Mouse (Mus musculus): ENCODE data around the gene Ripor1. TPM values are rescaled to one million over a fixed set of nuclear protein-coding genes. Genes with fewer than 3 reads are reported as not detected.

Ripor1 gene
- total and polyA plus RNA-seq, 3 experiments: 0.24 to 7.2 (median 1.7) TPM

GRCm38 (mm10) chr8:105621841-105622240, 16.8 kb downstream of the Ripor1 start:
- H3K27me3 ChIP-seq (replicated peaks): no peaks in the 10 kb centered on the region
- no peak for TF ChIP-seq POLR2A (IDR thresholded peaks at IDR 0.05; ENCODE audit: low read depth, low read length)
- no peak for TF ChIP-seq NRF1 (IDR thresholded peaks at IDR 0.05; ENCODE audit: low read depth, low read length)
- TF ChIP-seq JUN (IDR thresholded peaks at IDR 0.05; ENCODE audit: insufficient read depth, low read depth, low read length): no peak
- 0 out of 2 replicates have a peak, but pooled peaks have one; percentile 3 for TF ChIP-seq UBTF (IDR thresholded peaks at IDR 0.05; ENCODE audit: low read depth, low read length)
- no peak for TF ChIP-seq IRF4 (IDR thresholded peaks at IDR 0.05; ENCODE audit: low read depth, low read length)
- no peaks in the 10 kb centered on the region for H3K9me3 ChIP-seq (replicated peaks; ENCODE audit: low read length)
- in situ Hi-C loops (cut with MboI; ENCODE audit: low pct_ligation_motif_present, low pct_unique_long_range_greater_than_20kb, low sequenced_read_pairs): no loop called here
- H3K4me1 ChIP-seq (ENCODE audit: control insufficient read depth in 1 of 2, insufficient read depth in 2 of 2): peaks cover 9 to 52% of the 10 kb centered on the region in 2 experiments
- H3K4me2 ChIP-seq (ENCODE audit: insufficient read depth, low read depth, poor library complexity, severe bottlenecking): no peak overlapping the region
- no peak overlapping the region for H3K4me3 ChIP-seq (replicated peaks in 1 of 3; ENCODE audit: low read depth in 2 of 3, low read length in 2 of 3, poor library complexity in 1 of 3)
- dilution Hi-C loops (cut with MboI; ENCODE audit: extremely low pct_ligation_motif_present, extremely low pct_unique_long_range_greater_than_20kb, low sequenced_read_pairs): no loop called here
- H3K9ac ChIP-seq (ENCODE audit: insufficient read depth, low read depth): no peak overlapping the region
- DNase-seq (ENCODE audit: extremely low read depth): no peak
- no peak overlapping the region; the same call in 1 of the 2 replicates for H3K27ac ChIP-seq (ENCODE audit: insufficient read depth, low read depth)
- H3K36me3 ChIP-seq (replicated peaks in 1 of 2; ENCODE audit: control insufficient read depth in 1 of 2, insufficient read depth in 1 of 2, low read length in 1 of 2): peaks cover 21 to 49% of the 10 kb centered on the region in 2 experiments
- H3K79me2 ChIP-seq (replicated peaks; ENCODE audit: control insufficient read depth, extremely low read depth, insufficient read depth, poor library complexity, severe bottlenecking): no peaks in the 10 kb centered on the region

GRCm38 (mm10) chr8:105622421-105622920, 17.4 kb downstream of the Ripor1 start:
- Histone ChIP-seq H3K9ac (ENCODE audit: insufficient read depth, low read depth) (peak overlapping the region; percentile 72), H3K9me3 (replicated peaks; ENCODE audit: low read length) (no peaks in the 10 kb centered on the region), H3K4me1 (ENCODE audit: control insufficient read depth in 1 of 2, insufficient read depth in 2 of 2) (peaks cover 9 to 58% of the 10 kb centered on the region in 2 experiments), H3K27ac (ENCODE audit: insufficient read depth, low read depth) (peak overlapping the region; percentile 97), H3K4me3 (replicated peaks in 1 of 3; ENCODE audit: low read depth in 2 of 3, low read length in 2 of 3, poor library complexity in 1 of 3) (peak overlapping the region; percentile 38 to 45 (median 39)), H3K36me3 (replicated peaks in 1 of 2; ENCODE audit: control insufficient read depth in 1 of 2, insufficient read depth in 1 of 2, low read length in 1 of 2) (peaks cover 19 to 43% of the 10 kb centered on the region in 2 experiments), H3K79me2 (replicated peaks; ENCODE audit: control insufficient read depth, extremely low read depth, insufficient read depth, poor library complexity, severe bottlenecking) (no peaks in the 10 kb centered on the region), H3K27me3 (replicated peaks) (no peaks in the 10 kb centered on the region), H3K4me2 (ENCODE audit: insufficient read depth, low read depth, poor library complexity, severe bottlenecking) (peak overlapping the region; percentile 64)
- peak; percentile 97 for DNase-seq (ENCODE audit: extremely low read depth)
- in situ Hi-C loops (cut with MboI; ENCODE audit: low pct_ligation_motif_present, low pct_unique_long_range_greater_than_20kb, low sequenced_read_pairs) (no loop called here), dilution Hi-C loops (cut with MboI; ENCODE audit: extremely low pct_ligation_motif_present, extremely low pct_unique_long_range_greater_than_20kb, low sequenced_read_pairs) (no loop called here)
- TF ChIP-seq CTCF (conservative IDR thresholded peaks at IDR 0.05 in 1 of 2, IDR thresholded peaks at IDR 0.05 in 1 of 2; ENCODE audit: low read depth in 2 of 2, low read length in 2 of 2) (peak; percentile 85 to 99), ZMIZ1 (IDR thresholded peaks at IDR 0.05; ENCODE audit: low read depth, low read length) (no peak), ZNF384 (IDR thresholded peaks at IDR 0.05; ENCODE audit: low read depth, low read length) (no peak), IRF4 (IDR thresholded peaks at IDR 0.05; ENCODE audit: low read depth, low read length) (no peak), PAX5 (IDR thresholded peaks at IDR 0.05; ENCODE audit: low read length) (no peak), UBTF (IDR thresholded peaks at IDR 0.05; ENCODE audit: low read depth, low read length) (no peak), NRF1 (IDR thresholded peaks at IDR 0.05; ENCODE audit: low read depth, low read length) (peak; percentile 47), POLR2AphosphoS2 (IDR thresholded peaks at IDR 0.05; ENCODE audit: low read depth, low read length) (no peak), MAZ (IDR thresholded peaks at IDR 0.05; ENCODE audit: low read depth, low read length) (no peak), GABPA (IDR thresholded peaks at IDR 0.05; ENCODE audit: insufficient replicate concordance, low read depth, low read length) (no peak), RCOR1 (conservative IDR thresholded peaks at IDR 0.05; ENCODE audit: low read depth, low read length) (no peak), JUND (conservative IDR thresholded peaks at IDR 0.05; ENCODE audit: low read depth, low read length) (no peak), MXI1 (IDR thresholded peaks at IDR 0.05; ENCODE audit: low read depth, low read length) (no peak), HCFC1 (IDR thresholded peaks at IDR 0.05; ENCODE audit: low read depth, low read length) (peak; percentile 31), MAFK (IDR thresholded peaks at IDR 0.05; ENCODE audit: insufficient replicate concordance, low read length) (no peak), ZC3H11A (IDR thresholded peaks at IDR 0.05; ENCODE audit: low read depth, low read length) (peak; percentile 88), TBP (conservative IDR thresholded peaks at IDR 0.05; ENCODE audit: low read depth, low read length) (no peak), SIN3A (IDR thresholded peaks at IDR 0.05; ENCODE audit: low read length) (no peak), RAD21 (IDR thresholded peaks at IDR 0.05; ENCODE audit: low read depth, low read length) (peak; percentile 100), JUN (IDR thresholded peaks at IDR 0.05; ENCODE audit: insufficient read depth, low read depth, low read length) (no peak), ELF1 (IDR thresholded peaks at IDR 0.05; ENCODE audit: low read depth, low read length) (peak; percentile 66), MYC (IDR thresholded peaks at IDR 0.05; ENCODE audit: low read depth, low read length) (0 out of 2 replicates have a peak, but pooled peaks have one; percentile 45), ETS1 (conservative IDR thresholded peaks at IDR 0.05; ENCODE audit: low read depth, low read length) (no peak), E2F4 (IDR thresholded peaks at IDR 0.05; ENCODE audit: insufficient replicate concordance, low read depth, low read length) (no peak), SMC3 (IDR thresholded peaks at IDR 0.05; ENCODE audit: low read depth, low read length) (peak; percentile 99), TCF12 (IDR thresholded peaks at IDR 0.05; ENCODE audit: low read depth, low read length) (peak; percentile 50; the same call in 1 of the 2 replicates), EP300 (IDR thresholded peaks at IDR 0.05; ENCODE audit: low read length) (no peak; the same call in 1 of the 2 replicates), KAT2A (IDR thresholded peaks at IDR 0.05; ENCODE audit: insufficient replicate concordance, low read length) (no peak)

All from CH12.LX (cell line).